Mouse (Mus musculus): ENCODE data around the gene Slc28a3.
A peak's percentile ranks its signal among the peaks of the same experiment; 100 is the strongest.

Gene Slc28a3

DNA sequence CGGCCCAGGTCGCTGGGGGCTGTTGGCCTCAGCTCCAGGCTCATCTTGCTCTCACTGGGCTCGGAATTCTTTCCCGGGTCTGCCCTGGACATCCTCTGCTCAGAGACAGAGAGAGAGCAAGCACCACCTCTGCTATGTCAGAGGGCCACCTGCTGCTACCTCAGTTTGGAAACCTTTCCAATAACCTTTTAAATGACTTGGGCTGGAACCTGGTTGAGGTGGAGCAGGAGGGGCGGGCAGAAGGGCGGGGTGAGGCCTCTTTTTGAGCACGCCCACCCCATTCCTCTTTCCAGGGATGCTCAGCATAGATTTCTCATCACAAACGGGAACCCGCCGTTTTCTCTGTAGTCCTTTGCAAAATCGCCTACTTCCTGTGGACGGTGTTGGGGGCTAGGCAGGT is at the start of gene Slc28a3:
Slc28a3 (minus strand) TSS at position 162 of the 400 bp plus-strand sequence.
- no peak for DNase-seq (ENCODE audit: low spot score)

DNA sequence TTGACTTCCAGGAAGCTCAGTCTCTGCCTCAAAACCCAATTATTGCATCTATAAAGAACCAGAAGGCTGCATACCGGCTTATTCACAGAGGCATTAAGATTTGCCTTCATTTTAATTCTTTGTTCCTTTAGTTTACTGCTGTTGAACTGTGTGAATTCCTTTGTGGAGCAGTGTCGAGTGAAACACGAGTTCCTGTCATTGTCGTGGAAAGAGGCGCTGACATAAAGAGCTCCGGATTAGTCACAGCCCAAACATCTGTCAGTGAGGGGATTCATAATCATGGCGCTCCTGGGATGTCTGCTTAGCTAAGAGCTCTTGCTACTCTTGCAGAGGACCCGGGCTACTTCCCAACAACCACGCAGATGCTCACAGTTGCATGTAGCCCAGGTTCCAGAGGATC is 47.3 kb upstream of the Slc28a3 start:
- DNase-seq (ENCODE audit: low spot score) = no peak

GRCm38 (mm10) chr13:58656885-58657284 is 46.2 kb upstream of the Slc28a3 start:
- DNase-seq (ENCODE audit: low spot score) = no peak

DNA sequence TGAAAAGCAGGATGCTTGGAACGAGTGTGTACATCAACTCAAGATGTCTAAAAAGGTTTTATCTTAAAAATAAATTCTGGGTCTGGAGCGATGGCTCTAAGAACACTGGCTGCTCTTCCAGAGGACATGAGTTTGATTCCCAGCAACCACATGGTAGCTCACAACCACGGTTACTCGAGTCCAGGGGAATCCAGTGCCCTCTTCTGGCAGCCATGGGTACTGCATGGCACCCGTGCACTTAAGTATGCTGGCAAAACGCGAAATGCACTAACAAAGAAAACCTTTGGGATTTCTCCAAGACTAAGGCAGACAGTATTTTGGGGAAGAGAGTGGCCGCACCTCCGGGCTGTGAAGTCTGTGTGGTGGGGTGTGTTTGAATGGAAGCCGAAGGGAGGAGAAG is 44.9 kb upstream of the Slc28a3 start:
- no peak for DNase-seq (ENCODE audit: low spot score)

DNA sequence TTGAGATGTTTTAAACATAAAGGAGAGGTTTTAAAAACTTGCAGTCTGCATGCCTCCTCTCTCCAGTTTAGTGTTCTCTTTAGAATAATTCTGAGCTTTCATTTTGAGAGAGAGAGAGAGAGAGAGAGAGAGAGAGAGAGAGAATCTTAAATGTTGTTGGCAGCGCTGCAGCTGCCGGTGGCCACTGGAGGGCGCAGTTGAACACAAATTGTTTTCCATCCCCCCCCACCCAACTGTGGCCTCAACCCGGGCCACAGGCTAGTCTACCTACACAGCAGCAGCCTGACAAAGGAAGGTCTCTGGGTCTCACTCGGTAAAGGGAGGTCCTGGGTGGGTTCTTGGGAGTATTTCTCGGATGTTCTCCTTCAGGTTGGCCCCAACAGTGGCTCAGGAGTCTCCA is 29.7 kb upstream of the Slc28a3 start:
- DNase-seq (ENCODE audit: low spot score) = peak; percentile 82

- peak; percentile 80 for DNase-seq (ENCODE audit: low spot score)
Measured at GRCm38 (mm10) chr13:58638950-58639349, 28.3 kb upstream of the Slc28a3 start.

DNA sequence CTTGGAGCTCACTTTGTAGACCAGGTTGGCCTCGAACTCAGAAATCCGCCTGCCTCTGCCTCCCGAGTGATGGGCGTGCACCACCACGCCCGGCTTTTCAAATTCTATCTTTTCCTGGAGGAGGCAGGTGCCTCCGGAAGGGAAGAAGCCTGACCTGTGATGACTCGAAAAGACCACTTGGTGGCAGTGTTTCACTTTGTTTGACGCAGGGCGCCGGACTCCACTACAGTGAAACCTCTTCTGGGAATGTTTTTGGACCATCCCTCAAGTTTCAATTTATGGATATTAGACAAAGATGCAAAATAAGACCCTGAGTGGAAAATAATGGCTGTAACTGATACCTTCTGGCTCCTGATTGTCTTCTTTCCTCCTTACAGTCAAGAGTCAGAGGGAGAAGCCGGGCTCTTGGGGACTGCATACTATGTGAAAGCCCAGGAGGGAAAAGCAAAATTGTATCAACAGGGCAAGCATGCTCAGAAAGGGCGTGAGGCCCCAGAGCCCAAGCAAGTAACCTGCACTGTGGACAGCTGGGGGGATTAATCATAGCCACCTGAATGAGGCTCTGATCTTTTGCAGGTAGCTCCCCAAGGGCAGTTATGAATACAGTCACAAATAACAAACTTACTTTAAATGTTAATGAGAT is 26.8 kb upstream of the Slc28a3 start:
- DNase-seq (ENCODE audit: low spot score) = peak; percentile 91

GRCm38 (mm10) chr13:58633887-58634286 is 23.2 kb upstream of the Slc28a3 start:
- no peak for DNase-seq (ENCODE audit: low spot score)

DNA sequence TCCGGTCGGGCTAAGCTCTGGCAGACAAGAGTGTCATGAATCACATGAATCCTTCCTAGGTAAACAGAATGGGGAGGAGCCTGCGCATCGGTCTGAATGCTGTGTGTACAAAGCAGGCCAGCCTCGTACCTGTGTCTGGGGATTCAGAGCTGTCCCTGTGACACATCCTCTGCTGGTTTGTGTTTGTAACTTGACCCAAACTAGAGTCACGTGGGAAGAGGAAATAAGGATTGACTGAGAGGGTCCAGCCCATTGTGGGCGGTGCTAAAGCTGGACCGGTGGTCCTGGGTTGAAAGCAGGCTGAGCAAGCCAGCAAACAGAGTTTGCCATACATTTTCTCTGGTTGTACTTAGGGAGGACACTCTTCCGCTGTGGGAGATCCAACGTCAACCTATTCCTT is 20.1 kb upstream of the Slc28a3 start:
- no peak for DNase-seq (ENCODE audit: low spot score)

GRCm38 (mm10) chr13:58629365-58630050 is 18.8 kb upstream of the Slc28a3 start:
- DNase-seq (ENCODE audit: low spot score) = peak; percentile 66

GRCm38 (mm10) chr13:58622647-58623046 is 12.0 kb upstream of the Slc28a3 start:
- DNase-seq (ENCODE audit: low spot score) = no peak

DNA sequence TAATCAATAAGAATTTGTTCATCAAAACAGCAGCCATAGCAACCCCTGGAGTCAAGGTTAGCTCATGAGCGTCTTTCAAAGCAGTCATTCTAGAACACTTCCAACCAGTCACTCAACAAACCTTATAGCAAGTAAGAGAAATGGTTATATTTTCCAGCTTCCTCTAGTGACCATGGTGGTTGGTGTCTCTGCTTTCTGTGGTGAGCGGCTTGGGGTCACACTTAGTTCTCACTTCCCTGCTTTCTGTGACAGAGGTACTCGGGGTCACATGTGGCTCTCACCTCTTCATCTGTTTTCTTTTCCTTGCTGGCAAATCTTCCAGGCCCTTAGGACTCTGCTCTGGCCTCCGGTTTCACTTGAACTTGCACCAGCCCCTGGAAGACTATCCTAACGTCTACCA is 8.6 kb upstream of the Slc28a3 start:
- DNase-seq (ENCODE audit: low spot score) = no peak

DNA sequence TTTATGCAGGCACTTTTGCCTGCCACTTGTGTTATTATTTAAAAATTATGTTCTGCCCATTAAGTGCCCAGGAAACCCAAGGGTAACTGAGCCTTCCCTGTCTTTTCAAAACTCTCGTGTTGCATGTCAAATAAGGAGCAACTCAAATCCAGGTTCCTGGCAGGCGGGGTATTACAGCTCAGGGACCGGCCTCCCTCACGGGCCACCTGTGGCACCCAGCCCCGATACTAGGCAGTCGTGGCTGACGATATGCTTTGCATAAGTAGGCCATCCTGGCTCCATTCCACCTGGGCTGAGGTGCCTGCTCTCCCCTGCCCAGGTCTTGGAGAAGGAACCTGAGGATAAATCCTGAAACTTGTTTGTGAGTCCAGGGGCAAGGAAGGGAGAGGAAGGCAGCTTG is 618 bp downstream of the Slc28a3 start:
- DNase-seq (ENCODE audit: low spot score) = no peak

DNA sequence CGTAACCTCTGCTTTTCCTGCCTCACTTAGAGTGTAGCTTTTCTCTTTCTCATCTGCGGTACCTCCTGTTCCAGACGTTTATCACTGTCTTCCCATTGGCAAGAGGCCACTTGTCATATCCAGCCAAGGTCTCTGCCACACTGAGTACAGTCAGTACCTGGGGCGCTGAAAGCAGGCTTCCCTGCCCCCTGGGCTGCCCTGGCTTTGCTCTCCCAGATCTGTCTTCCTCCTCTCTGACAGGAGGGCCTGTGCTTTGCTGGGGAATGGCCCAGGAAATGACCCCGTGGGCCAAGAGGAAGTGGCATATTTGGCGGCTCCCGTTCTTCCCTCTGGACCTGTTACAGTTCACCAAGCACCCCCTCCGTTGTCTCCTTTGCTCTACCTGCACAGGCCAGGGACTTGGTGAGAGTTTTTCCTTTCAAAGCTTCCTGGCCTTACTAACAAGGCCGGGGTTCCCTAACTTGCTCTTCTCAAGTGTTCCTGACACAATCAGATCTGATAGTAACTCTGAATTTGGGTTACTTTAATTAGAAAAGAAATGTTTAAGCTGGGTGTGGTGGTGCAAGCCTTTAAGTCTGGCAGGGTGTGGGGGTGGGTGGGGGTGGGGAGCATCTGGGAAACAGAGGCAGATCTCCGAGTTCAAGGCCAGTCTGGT is 9.3 kb downstream of the Slc28a3 start:
- DNase-seq (ENCODE audit: low spot score) = no peak

DNA sequence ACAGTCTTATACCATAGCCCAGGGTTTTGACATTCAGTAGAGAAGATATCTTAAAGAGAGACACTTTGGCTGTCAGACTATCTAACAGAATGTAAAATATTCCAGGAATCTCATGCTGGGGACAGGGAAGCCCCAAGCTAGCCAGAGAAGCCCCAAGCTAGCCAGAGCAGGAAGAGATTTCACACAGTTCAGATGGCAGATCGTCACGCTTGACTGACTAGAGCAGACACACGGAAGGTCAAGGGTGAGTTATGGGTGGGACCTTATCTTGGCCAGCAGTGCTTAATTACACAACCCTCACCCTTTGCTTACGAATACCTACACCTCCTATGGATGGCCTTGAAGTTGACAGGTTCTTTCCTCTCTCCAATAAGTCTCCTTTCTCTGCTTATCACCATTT is 12.1 kb downstream of the Slc28a3 start:
- DNase-seq (ENCODE audit: low spot score) = peak; percentile 27

GRCm38 (mm10) chr13:58593129-58593528 is 17.5 kb downstream of the Slc28a3 start:
- DNase-seq (ENCODE audit: low spot score) = peak; percentile 72

DNA sequence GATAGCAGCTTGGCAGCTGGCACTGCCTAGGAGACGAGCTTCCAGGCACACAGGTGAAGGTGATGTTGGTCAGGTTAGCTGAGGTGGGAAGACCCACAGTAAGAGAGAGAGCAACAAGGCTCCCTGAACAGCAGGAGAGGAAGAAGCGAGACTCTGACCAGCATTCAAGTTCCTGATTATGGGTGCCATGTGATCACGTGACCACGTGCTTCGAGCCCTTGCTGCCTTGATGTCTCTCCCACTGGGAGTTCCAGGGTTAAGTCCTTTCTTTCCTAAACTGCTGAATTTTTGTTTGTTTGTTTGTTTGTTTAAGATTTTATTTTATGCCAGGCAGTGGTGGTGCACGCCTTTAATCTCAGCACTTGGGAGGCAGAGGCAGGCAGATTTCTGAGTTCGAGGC is 18.8 kb downstream of the Slc28a3 start:
- DNase-seq (ENCODE audit: low spot score) = no peak

DNA sequence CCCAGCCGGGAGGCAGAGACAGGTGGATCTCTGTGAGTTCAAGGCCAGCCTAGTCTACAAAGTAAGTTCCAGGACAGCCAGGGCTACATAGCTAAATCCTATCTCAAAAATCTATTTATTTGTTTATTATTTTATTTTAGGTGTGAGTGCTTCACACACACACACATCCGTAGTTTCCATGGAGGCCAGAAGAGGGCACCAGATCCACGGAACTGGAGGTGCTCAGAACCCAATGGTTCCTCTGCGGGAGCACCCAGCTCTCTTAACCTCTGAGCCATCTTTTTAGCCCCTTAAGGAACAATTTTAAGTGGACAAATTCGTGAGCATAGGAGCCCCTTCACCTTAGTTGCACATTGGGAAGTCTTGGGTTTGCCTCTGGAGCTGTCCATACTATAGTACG is 20.0 kb downstream of the Slc28a3 start:
- DNase-seq (ENCODE audit: low spot score) = peak; percentile 70

DNA sequence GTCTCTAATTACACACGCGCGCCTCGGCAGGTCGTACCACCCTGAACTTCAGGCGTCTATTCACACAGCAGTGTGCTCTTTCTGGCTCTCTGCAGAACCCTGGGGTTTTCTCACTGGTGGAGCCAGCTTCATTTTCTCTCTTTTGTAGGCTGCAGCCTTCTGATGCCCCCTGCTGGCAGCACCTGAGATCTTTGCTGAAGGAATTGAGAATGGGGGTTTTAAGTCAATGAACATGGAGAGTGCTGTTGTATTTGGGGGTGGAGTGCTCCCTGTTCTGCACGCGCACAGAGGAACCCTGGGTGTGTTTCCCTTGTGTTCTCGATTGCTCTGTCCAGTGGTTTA is 21.2 kb downstream of the Slc28a3 start:
- DNase-seq (ENCODE audit: low spot score) = peak; percentile 92

DNA sequence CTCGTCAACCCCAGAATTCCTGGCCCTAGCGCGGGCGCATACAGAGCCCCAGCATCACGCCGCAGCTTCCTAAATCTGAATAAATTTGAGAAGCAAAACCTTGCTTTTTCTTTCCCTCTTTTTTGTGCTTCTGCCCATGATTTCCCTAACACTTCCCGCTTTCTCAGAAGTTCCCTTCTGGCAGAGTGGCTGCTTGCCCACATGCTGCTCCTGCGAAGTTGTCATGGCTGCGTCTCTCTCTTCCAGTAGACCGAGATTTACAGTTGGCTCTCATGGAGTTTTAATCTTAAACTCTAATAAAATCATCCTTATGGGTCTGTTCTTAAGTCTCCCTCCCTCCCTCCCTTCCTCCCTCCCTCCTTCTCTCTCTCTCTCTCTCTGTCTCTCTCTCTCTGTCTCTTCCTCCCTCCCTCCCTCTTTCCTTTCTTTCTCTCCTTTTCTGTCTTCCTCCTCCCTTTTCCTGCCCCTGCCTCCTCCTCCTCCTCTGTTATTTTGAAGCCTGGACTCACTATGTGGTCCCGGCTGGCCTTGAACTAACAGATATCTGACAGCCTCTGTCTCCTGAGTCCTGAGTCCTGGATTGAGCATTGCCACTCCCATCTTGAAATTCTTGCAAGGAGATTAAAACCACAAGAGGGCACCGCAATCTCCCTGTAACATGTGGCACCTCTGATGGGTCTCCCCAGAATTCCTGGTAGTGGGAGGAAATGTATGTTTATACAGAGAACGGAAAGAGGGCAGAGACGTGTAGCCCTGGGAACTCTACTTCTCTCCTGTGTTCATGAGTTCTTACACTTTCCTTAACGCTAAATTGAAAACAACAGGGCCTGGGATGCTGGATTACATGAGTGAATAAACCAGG is 21.8 kb downstream of the Slc28a3 start:
- no peak for DNase-seq (ENCODE audit: low spot score)

- no peak for DNase-seq (ENCODE audit: low spot score)
Measured at GRCm38 (mm10) chr13:58587962-58588361, 22.7 kb downstream of the Slc28a3 start.

DNA sequence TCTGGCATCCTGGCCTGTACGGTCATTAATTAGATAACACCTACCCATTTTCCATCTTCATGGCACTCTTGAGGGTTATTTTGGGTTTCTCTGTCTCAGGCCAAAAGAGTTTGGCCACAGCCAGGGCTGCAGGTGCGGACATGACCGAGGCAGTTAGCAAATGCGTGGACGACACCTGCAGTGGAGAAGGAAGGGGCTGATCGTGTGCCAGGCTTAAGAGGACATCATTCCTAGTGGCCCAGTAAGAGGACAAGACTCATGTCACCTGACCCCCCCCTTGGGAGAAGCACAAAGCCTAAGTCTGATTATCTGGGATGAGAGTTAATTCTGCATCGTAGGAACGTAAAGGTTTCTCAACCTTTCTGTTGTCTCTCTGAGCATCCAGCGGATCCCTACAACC is 44.5 kb downstream of the Slc28a3 start:
- no peak for DNase-seq (ENCODE audit: low spot score)
